Mouse (Mus musculus): ENCODE data around the gene Phex. TPM values are rescaled to one million over a fixed set of nuclear protein-coding genes. Genes with fewer than 3 reads are reported as not detected.

Phex gene
- total RNA-seq (2021) = under 1 TPM; 0.33 TPM
- long read RNA-seq, experiment 1, partial matches to known transcripts = 0 of 2 reads
- long read RNA-seq, experiment 1, other reads (novel, unspliced or antisense) = 2 of 2 reads
- long read RNA-seq, experiment 2, partial matches to known transcripts = 0 of 2 reads
- long read RNA-seq, experiment 2, other reads (novel, unspliced or antisense) = 2 of 2 reads

DNA sequence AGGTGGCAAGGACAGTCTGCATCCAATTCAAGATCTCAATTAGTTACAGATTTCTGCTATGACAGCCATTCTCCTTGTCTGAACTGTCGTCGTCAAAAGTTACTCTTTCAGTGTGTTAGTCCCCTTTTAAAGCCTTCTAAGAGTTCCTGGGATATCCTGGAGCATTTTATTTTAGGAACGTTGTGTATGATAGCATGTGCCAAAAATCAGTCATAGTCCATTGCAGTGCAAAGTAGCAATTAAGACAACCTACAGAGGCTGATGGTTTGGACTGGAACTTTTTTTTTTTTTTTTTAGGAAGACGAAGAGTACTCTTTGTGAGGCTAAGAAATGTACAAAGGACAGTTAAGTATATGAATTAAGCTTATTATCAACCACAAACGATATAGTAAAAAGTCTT lies at the start of gene Phex:
Phex (minus strand) TSS at position 101 of the 400 bp plus-strand sequence.
- H3K27ac ChIP-seq = no peak within 1 kb of the TSS
- no peak within 1 kb of the TSS for H3K4me3 ChIP-seq
- no peak for TF ChIP-seq CTCF (IDR thresholded peaks at IDR 0.05)
- DNase-seq = no peak
- intact Hi-C loops (cut with DNase I) = no loop called here

DNA sequence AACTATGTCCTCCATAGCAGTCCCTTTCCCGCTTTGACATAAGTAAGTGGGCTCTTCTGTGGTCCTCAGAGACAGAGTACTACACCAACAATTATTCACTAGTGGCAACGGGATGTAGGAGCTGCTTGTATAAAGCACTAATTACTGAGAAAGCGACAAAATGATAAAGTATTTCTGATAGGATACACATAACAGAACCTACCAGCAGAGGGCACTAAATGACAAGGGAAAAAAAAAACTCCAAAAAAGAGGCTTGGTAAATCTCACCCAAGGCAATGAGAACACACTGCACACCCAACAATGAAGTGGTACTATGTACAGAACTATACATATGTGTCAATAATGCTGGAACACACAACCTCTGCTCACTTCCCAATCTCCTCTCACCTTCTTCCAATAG lies 47.6 kb upstream of the Phex start:
- intact Hi-C loops (cut with DNase I) = loop anchor here (5.0 kb wide), 1 partner anchor 185 kb away; no protein-coding TSS in a partner anchor
- no peak for DNase-seq
- Histone ChIP-seq H3K4me3 (no peak overlapping the region), H3K27ac (no peak overlapping the region)
- TF ChIP-seq CTCF (IDR thresholded peaks at IDR 0.05) = peak; percentile 61

DNA sequence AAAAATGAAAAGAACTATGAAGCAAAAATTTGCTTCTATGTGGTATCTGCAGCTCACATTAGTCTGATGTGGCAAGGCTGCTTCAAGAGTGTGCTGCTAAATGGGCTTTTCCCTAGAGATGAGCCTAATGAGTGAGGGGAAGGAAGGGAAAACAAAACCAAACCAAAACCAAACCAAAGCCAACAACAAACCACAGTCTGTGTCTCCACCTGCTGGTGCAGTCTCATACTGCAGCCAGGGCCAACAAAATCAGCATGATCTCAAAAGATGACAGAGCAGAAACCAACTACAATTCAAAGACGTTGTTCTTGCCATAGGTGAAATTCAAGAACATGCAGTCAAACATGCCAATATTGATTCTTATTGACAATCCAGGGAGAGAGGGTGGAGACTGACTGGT lies 39.3 kb upstream of the Phex start:
- Histone ChIP-seq H3K27ac (no peak overlapping the region), H3K4me3 (no peak overlapping the region)
- intact Hi-C loops (cut with DNase I) = loop anchor here (10.0 kb wide), 2 partner anchors 120 to 540 kb away; no protein-coding TSS in a partner anchor
- peak; percentile 46 for DNase-seq
- TF ChIP-seq CTCF (IDR thresholded peaks at IDR 0.05) = peak; percentile 84

DNA sequence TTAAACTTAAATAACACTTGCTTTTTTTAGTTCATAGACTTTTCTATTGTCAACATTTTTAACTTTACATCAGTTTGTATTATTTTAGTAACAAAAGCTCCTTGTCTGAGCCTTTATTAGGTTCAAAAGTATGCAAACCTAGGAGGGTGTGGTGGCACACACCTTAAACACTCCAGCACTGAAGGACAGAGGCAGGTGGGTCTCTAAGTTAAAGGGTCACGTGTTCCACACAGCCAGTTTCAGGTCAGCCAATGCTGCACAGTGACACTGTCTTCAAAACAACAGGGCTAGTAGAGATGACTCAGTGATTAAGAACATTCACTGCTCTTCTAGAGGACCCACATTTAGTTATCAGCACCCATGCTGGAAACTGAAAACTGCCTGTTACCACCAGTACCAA lies 33.9 kb upstream of the Phex start:
- no peak overlapping the region for H3K27ac ChIP-seq
- DNase-seq = no peak
- no peak overlapping the region for H3K4me3 ChIP-seq
- intact Hi-C loops (cut with DNase I) = no loop called here
- no peak for TF ChIP-seq CTCF (IDR thresholded peaks at IDR 0.05)

DNA sequence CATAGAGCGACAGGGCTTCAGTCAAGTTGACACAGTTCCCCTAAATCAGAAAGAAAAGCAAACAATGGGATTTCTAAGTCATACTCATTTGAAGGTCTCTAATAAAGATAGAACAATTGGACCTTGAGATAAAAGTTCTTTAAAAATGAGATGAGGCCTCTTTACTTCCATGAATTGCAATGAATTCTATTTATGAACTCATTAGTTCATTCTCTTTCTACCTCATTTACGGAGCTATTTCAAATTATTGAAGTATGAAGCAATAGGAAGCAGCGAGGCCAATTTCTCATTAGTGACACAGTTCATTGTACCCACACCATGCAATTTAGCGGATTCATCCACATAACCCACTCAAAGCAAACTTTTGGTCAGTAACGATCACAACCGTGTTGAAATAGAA lies 32.3 kb upstream of the Phex start:
- no peak for TF ChIP-seq CTCF (IDR thresholded peaks at IDR 0.05)
- intact Hi-C loops (cut with DNase I) = no loop called here

DNA sequence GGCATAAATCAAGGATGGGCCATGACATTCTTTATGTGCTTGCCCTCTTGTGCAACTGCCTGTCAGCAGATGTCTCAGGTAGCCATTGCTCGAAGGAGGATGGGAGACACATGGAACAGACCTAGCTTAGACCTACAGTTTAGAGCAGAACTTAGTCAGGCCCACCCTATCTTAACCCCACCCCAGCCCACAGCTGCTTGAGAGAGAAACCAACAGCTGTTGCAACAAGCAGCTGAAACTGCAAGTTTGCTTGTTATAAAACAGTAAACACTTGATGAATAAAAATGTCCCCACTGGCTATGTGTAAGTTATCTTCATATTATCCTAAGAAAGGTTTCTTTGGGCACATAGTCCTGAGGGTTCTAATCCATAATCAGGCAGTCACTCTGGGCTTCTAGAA lies 19.7 kb upstream of the Phex start:
- intact Hi-C loops (cut with DNase I) = no loop called here
- Histone ChIP-seq H3K27ac (no peak overlapping the region), H3K4me3 (no peak overlapping the region)
- no peak for TF ChIP-seq CTCF (IDR thresholded peaks at IDR 0.05)
- no peak for DNase-seq

More for the DNA sequence above, 32.3 kb upstream of the Phex start:
- no peak overlapping the region for H3K4me3 ChIP-seq
- H3K27ac ChIP-seq = no peak overlapping the region
- no peak for DNase-seq

DNA sequence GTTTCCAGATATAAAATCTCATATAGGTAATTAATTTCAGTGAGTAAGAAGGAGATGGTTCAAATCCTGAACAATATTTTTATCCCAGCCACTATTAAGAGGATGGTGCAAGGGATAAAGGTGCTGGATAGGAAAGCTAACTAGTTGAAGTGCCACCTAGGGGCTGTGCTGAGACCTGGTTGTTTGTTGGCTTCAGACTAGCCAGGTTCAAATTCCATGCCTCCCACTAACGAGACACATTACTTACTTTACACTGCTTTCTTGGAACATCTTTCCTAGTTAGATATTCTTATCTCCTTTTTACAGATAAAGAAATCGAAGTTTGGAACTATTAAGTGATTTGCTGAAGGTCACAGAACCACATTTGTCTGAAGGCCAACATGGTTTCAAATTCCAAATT lies 4.3 kb upstream of the Phex start:
- no peak overlapping the region for H3K4me3 ChIP-seq
- DNase-seq = no peak
- TF ChIP-seq CTCF (IDR thresholded peaks at IDR 0.05) = no peak
- H3K27ac ChIP-seq = no peak overlapping the region
- intact Hi-C loops (cut with DNase I) = no loop called here

DNA sequence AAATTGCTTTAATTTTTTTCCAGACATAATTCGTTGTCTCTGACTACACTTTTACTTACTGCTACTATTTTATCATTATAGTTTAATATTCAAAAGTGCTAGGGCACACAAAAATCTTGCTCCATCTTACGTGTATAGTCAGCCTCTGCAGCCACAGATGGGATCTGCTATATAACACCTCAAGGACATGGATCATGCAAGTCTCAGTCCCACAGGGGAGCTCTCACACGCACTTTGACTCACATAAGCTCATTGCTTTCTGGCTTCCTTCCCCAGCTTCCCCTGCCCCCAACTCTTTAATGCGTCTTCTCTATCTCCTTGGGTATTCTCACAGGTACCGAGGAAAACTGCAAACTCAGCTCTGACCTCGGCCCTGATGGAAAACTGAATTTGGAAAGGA lies 10.2 kb downstream of the Phex start:
- intact Hi-C loops (cut with DNase I) = no loop called here
- no peak for TF ChIP-seq CTCF (IDR thresholded peaks at IDR 0.05)
- DNase-seq = no peak

DNA sequence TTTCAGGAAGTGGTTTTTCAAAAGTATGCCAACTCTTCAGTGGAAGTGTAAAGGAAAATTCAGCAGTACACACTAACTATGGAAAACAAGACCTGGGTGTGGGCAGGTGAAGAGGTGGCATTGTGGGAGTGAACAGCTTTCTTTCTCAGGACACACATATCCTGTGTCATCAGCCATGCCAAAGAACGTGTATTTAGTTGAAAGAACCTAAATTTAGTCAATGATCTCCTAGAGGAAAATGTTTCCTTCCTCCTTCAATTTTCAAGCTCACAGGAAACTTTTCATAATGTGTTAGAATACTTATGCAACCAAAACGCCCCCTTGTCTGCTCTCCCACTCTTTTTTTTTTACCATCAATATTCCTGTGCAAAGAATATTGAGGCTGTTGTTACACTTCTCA lies 23.9 kb downstream of the Phex start:
- intact Hi-C loops (cut with DNase I) = no loop called here
- no peak overlapping the region for H3K4me3 ChIP-seq
- no peak for TF ChIP-seq CTCF (IDR thresholded peaks at IDR 0.05)
- H3K27ac ChIP-seq = no peak overlapping the region
- DNase-seq = no peak

More for the DNA sequence above, 10.2 kb downstream of the Phex start:
- Histone ChIP-seq H3K27ac (no peak overlapping the region), H3K4me3 (no peak overlapping the region)

DNA sequence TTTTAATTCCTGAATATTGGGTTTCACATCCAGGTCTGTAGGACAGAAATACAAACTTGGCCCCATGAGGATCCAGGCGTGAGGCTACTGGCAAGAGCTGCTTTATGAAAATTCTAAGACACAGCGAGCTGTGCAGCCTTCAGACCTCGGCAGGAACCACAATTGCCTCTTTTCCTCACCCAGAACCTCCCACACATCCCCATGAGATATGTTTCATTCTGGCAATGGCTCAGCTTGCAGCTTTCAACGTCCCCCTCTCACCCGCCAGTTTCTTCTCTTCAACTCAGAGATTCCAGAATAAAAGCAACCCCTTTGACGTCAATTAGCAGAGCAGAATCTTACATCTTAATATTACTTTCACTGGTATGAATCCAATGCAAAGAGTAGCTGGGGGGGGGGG lies 25.0 kb downstream of the Phex start:
- TF ChIP-seq CTCF (IDR thresholded peaks at IDR 0.05) = no peak

DNA sequence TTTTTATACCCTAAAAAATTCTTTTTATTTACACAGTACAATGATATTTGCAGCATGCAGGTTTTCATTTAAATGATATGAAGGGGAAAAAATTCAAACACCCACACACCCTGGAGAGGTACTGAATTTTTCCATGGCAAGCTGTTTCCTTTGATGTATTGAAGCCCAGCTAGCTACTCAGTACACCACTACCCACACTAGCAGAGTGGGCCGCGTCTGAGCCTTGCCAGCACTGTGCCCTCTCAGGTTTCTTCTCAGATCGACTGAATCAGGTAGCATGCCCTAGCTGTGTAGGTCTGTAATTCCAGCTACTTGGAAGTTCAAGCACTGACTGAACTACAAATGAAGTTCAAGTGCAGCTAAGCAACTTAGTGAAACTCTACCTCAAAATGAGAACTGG lies 26.7 kb downstream of the Phex start:
- no peak for TF ChIP-seq CTCF (IDR thresholded peaks at IDR 0.05)
- intact Hi-C loops (cut with DNase I) = no loop called here
- DNase-seq = no peak
- H3K27ac ChIP-seq = no peak overlapping the region
- H3K4me3 ChIP-seq = no peak overlapping the region

More for the DNA sequence above, 25.0 kb downstream of the Phex start:
- H3K4me3 ChIP-seq = no peak overlapping the region
- H3K27ac ChIP-seq = no peak overlapping the region
- intact Hi-C loops (cut with DNase I) = no loop called here
- no peak for DNase-seq

DNA sequence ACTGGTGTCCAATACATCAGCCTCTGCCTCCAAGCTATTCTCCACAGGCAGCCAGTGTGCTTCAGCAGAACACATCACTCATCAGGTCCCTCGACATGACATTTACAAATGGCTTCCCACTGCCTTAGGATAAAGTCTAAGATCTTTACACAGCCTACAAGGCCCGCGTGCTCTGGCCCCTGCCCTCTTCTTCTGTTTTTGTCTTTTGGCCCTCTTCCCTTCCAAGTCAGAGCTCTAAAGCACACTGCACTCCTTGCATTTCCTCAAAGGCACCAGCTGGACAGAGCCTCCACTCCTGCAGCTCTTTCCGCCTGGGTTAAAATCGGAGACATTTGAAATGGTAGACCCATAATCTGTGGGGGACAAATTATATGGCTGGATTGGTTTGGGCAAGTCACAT lies 28.1 kb downstream of the Phex start:
- intact Hi-C loops (cut with DNase I) = no loop called here
- no peak for TF ChIP-seq CTCF (IDR thresholded peaks at IDR 0.05)
- no peak overlapping the region for H3K4me3 ChIP-seq

DNA sequence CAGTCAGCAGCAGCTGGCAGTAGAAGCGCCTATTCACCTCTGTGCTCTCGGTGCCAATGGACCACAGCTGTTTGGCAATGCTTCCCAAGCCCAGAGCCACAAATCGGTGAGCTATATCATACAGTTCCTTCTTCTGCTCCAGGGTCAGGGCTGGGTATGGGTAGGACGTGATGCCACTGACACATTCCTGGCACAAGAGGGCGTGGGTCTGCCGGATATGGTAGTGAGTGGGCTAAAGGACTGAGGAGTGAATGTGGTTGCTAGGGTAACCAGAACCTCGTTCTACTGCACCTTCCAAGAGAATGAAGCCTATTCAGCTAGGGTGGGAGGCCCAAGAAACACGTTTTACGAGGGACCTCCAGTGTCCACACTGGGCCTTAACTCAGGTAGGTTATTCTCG lies 36.3 kb downstream of the Phex start:
- no peak for DNase-seq
- intact Hi-C loops (cut with DNase I) = no loop called here
- no peak overlapping the region for H3K4me3 ChIP-seq
- peak; percentile 16; the same call in 1 of the 2 replicates for TF ChIP-seq CTCF (IDR thresholded peaks at IDR 0.05)
- no peak overlapping the region for H3K27ac ChIP-seq

More for the DNA sequence above, 28.1 kb downstream of the Phex start:
- no peak overlapping the region for H3K27ac ChIP-seq
- no peak for DNase-seq

DNA sequence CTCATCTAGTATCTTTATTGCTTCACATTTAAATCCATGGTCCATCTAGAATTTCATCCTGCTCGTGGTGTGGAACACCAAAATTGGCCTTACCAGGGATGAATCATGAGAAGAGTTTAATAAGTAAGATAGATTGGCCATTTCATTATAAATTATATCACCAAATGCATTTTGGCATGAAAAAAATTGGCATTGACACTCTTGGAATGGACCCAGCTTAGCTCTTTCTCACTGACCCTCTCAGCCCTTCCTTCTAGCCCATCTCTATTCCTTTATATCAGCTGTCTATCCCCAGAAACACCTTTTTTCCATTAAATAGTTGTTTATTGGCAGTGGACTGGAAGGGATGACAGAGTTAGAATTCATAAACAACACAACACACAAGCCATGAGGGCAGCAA lies 37.7 kb downstream of the Phex start:
- Histone ChIP-seq H3K4me3 (no peak overlapping the region), H3K27ac (no peak overlapping the region)
- intact Hi-C loops (cut with DNase I) = no loop called here
- no peak for DNase-seq
- TF ChIP-seq CTCF (IDR thresholded peaks at IDR 0.05) = no peak

Measured in gastrocnemius, adult 2 months (tissue).